Mouse (Mus musculus) neural tube, embryonic 11.5 days (tissue): ENCODE data around the gene Il3. TPM values are rescaled to one million over a fixed set of nuclear protein-coding genes. Genes with fewer than 3 reads are reported as not detected.
"Not testable (repeated sequence)": the region's sequence is repeated elsewhere in the genome, so short reads cannot be mapped to it uniquely, and the experiment has no call there.

ENCODE experiments used
- ATAC-seq: fragments of 200-750 bp; cut with Nextera tagmentation; 2 replicates; pipeline ENCODE4 v1.8.0; 2017; ENCODE audit warnings: moderate number of reproducible peaks, mild to moderate bottlenecking, moderate TSS enrichment, moderate library complexity; ENCODE audit not compliant: insufficient read depth, low FRiP score, low TSS enrichment
- DNase-seq: peaks from one replicate; pipeline ENCODE4 v3.0.0-alpha.2; 2015; ENCODE audit warnings: low spot score
- H3K27ac ChIP-seq: fragments of 300-500 bp; sonication (generic); 2 replicates; pipeline ENCODE4 v1.5.1; 2014; ENCODE audit warnings: low read depth, mild to moderate bottlenecking, low read length
- H3K27me3 ChIP-seq: fragments of 300-500 bp; sonication (generic); 2 replicates; pipeline ENCODE4 v1.6.1; 2014; ENCODE audit warnings: mild to moderate bottlenecking, low read length, mixed read lengths; ENCODE audit not compliant: control insufficient read depth, insufficient read depth
- H3K36me3 ChIP-seq: fragments of 300-500 bp; sonication (generic); 2 replicates; pipeline ENCODE4 v1.6.1; 2014; ENCODE audit warnings: mild to moderate bottlenecking, low read length, moderate library complexity, mixed read lengths; ENCODE audit not compliant: control insufficient read depth, insufficient read depth
- H3K4me1 ChIP-seq: fragments of 300-500 bp; sonication (generic); 2 replicates; pipeline ENCODE4 v1.6.1; 2014; ENCODE audit warnings: low read length, mixed read lengths; ENCODE audit not compliant: control insufficient read depth, insufficient read depth
- H3K4me2 ChIP-seq: fragments of 300-500 bp; sonication (generic); 2 replicates; pipeline ENCODE4 v1.6.1; 2014; ENCODE audit warnings: low read depth, mild to moderate bottlenecking, moderate library complexity
- H3K4me3 ChIP-seq: fragments of 300-500 bp; sonication (generic); 2 replicates; pipeline ENCODE4 v1.5.1; 2014; ENCODE audit warnings: low read depth, low read length
- H3K9ac ChIP-seq: fragments of 300-500 bp; sonication (generic); 2 replicates; pipeline ENCODE4 v1.6.1; 2014; ENCODE audit warnings: mild to moderate bottlenecking, low read length
- H3K9me3 ChIP-seq: fragments of 300-500 bp; sonication (generic); 2 replicates; pipeline ENCODE4 v1.6.1; 2016; ENCODE audit warnings: low read length; ENCODE audit not compliant: control insufficient read depth
- WGBS: fragments of 180-500 bp; shearing (Covaris S2); extraction: QIAGEN DNeasy Blood & Tissue Kit; methylation state at CpG from one replicate; pipeline ENCODE4 v1.1.7; 2014; 5-methylcytosine and 5-hydroxymethylcytosine counted together
- polyA plus RNA-seq: library from polyadenylated mRNA; unstranded; fragments of >200 nt; fragmentation: Nextera tagmentation; extraction: Ambion mirVana; gene quantifications from 2 replicates; pipeline ENCODE4 v1.2.1, GENCODE M21; 2014

Gene Il3
- polyA plus RNA-seq, 1 experiment from 2014 or later, result not detected

GRCm38 (mm10) chr11:54305331-54305730 lies 38.3 kb upstream of the Il3 start:
- H3K4me1 ChIP-seq, result peaks cover 4% of the 10 kb centered on the region; the same call in 1 of the 2 replicates
- H3K4me3 ChIP-seq, result no peak overlapping the region
- H3K27ac ChIP-seq, result no peak overlapping the region
- H3K4me2 ChIP-seq, result peak overlapping the region; percentile 29
- H3K9me3 ChIP-seq, result no peaks in the 10 kb centered on the region
- DNase-seq (no peak), ATAC-seq (no peak)
- no peak overlapping the region for H3K9ac ChIP-seq
- H3K27me3 ChIP-seq, result no peaks in the 10 kb centered on the region
- no peaks in the 10 kb centered on the region for H3K36me3 ChIP-seq
- 82% methylated on average over 3 of the region's 3 CpGs for WGBS

- peak overlapping the region; percentile 70 for H3K4me3 ChIP-seq
- no peaks in the 10 kb centered on the region for H3K36me3 ChIP-seq
- WGBS, result 6% methylated on average over 7 of the region's 7 CpGs
- H3K9me3 ChIP-seq, result no peaks in the 10 kb centered on the region
- ATAC-seq (0 out of 2 replicates have a peak, but pooled peaks have one; percentile 9), DNase-seq (peak; percentile 50)
- peak overlapping the region; percentile 75 for H3K4me2 ChIP-seq
- no peak overlapping the region; the same call in 1 of the 2 replicates for H3K27ac ChIP-seq
- no peaks in the 10 kb centered on the region for H3K27me3 ChIP-seq
- peaks cover 4% of the 10 kb centered on the region; the same call in 1 of the 2 replicates for H3K4me1 ChIP-seq
- peak overlapping the region; percentile 87 for H3K9ac ChIP-seq
Observed at GRCm38 (mm10) chr11:54304471-54304873, 37.4 kb upstream of the Il3 start.

- Histone ChIP-seq H3K27ac (peak within 1 kb of the TSS; percentile 67), H3K9me3 (no peaks in the 10 kb centered on the region), H3K27me3 (no peaks in the 10 kb centered on the region), H3K9ac (peak within 1 kb of the TSS; percentile 87), H3K4me3 (peak within 1 kb of the TSS; percentile 70), H3K36me3 (no peaks in the 10 kb centered on the region), H3K4me2 (peak within 1 kb of the TSS; percentile 75), H3K4me1 (peaks cover 4% of the 10 kb centered on the region; the same call in 1 of the 2 replicates)
- DNase-seq (peak; percentile 81), ATAC-seq (peak; percentile 76; the same call in 1 of the 2 replicates)
- WGBS, result under 1% methylated on average over 49 of the region's 59 CpGs
Observed at GRCm38 (mm10) chr11:54303728-54304470, 36.8 kb upstream of the Il3 start, which contains the start of gene Acsl6. TSS of gene Acsl6 (plus strand) at chr11:54303798.

GRCm38 (mm10) chr11:54303076-54303727 lies 36.1 kb upstream of the Il3 start:
- 23% methylated on average over 6 of the region's 6 CpGs for WGBS
- DNase-seq (peak; percentile 67), ATAC-seq (no peak)
- Histone ChIP-seq H3K9ac (peak overlapping the region; percentile 87; the same call in 1 of the 2 replicates), H3K9me3 (no peaks in the 10 kb centered on the region), H3K4me3 (peak overlapping the region; percentile 70), H3K4me2 (peak overlapping the region; percentile 75), H3K36me3 (no peaks in the 10 kb centered on the region), H3K27me3 (no peaks in the 10 kb centered on the region), H3K4me1 (peaks cover 4% of the 10 kb centered on the region; the same call in 1 of the 2 replicates), H3K27ac (peak overlapping the region; percentile 67; the same call in 1 of the 2 replicates)

GRCm38 (mm10) chr11:54302606-54303005 lies 35.5 kb upstream of the Il3 start:
- H3K4me2 ChIP-seq, result no peak overlapping the region

GRCm38 (mm10) chr11:54301994-54302393 lies 34.9 kb upstream of the Il3 start:
- H3K27ac ChIP-seq, result no peak overlapping the region
- DNase-seq (no peak), ATAC-seq (no peak)
- no peaks in the 10 kb centered on the region for H3K36me3 ChIP-seq
- H3K9me3 ChIP-seq, result no peaks in the 10 kb centered on the region
- no peak overlapping the region for H3K9ac ChIP-seq
- peaks cover 4% of the 10 kb centered on the region; the same call in 1 of the 2 replicates for H3K4me1 ChIP-seq
- H3K4me3 ChIP-seq, result no peak overlapping the region
- no peaks in the 10 kb centered on the region for H3K27me3 ChIP-seq
- 90% methylated on average over 8 of the region's 8 CpGs for WGBS
- no peak overlapping the region for H3K4me2 ChIP-seq

More at GRCm38 (mm10) chr11:54302606-54303005, 35.5 kb upstream of the Il3 start:
- Histone ChIP-seq H3K27me3 (no peaks in the 10 kb centered on the region), H3K27ac (no peak overlapping the region), H3K36me3 (no peaks in the 10 kb centered on the region), H3K4me3 (no peak overlapping the region), H3K9ac (no peak overlapping the region), H3K4me1 (peaks cover 4% of the 10 kb centered on the region; the same call in 1 of the 2 replicates), H3K9me3 (no peaks in the 10 kb centered on the region)
- no peak for ATAC-seq
- no peak for DNase-seq
- WGBS, result 87% methylated on average over 3 of the region's 3 CpGs

- DNase-seq (no peak), ATAC-seq (no peak)
- no peak overlapping the region for H3K4me3 ChIP-seq
- H3K9me3 ChIP-seq, result no peaks in the 10 kb centered on the region
- H3K9ac ChIP-seq, result no peak overlapping the region
- H3K4me1 ChIP-seq, result no peaks in the 10 kb centered on the region
- H3K27ac ChIP-seq, result no peak overlapping the region
- H3K4me2 ChIP-seq, result no peak overlapping the region
- no peaks in the 10 kb centered on the region for H3K36me3 ChIP-seq
- H3K27me3 ChIP-seq, result no peaks in the 10 kb centered on the region
Observed at GRCm38 (mm10) chr11:54298777-54299176, 31.7 kb upstream of the Il3 start.

- not testable (repeated sequence) for H3K4me1 ChIP-seq, H3K9ac ChIP-seq, H3K4me3 ChIP-seq, H3K36me3 ChIP-seq, DNase-seq, H3K4me2 ChIP-seq, H3K27ac ChIP-seq, ATAC-seq, H3K27me3 ChIP-seq, H3K9me3 ChIP-seq
- 86% methylated on average over 2 of the region's 2 CpGs for WGBS
Observed at GRCm38 (mm10) chr11:54297471-54297870, 30.4 kb upstream of the Il3 start.
